Mouse (Mus musculus): ENCODE data around the gene Samd4.
A peak's percentile ranks its signal among the peaks of the same experiment; 100 is the strongest.

The Samd4 gene

GRCm38 (mm10) chr14:47116062-47116762 is 233.6 kb downstream of the Samd4 start:
- DNase-seq, result no peak

DNA sequence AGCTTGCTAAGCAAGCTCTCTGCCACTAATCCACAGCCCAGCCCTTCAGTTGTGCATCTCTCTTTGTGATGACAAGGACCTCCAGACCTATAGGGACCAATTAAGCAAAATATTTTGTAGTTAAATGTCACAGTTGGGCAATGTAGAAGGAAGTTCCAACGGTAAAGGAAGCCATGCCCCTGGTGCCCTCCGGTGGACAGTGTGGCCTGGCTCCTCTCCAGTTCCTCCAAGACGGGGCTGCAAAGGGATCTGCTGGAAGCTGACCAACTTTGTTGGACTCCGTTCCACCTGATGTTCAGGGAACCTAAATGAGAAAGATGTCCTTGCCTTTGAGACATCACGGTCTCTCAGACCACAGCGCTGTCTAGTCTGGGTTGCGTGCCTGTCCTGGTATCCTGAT is 234.9 kb downstream of the Samd4 start:
- peak in 1 of 2 experiments; percentile 7 for DNase-seq

- DNase-seq, result no peak
Observed at GRCm38 (mm10) chr14:47127987-47128386, 245.3 kb downstream of the Samd4 start.

DNA sequence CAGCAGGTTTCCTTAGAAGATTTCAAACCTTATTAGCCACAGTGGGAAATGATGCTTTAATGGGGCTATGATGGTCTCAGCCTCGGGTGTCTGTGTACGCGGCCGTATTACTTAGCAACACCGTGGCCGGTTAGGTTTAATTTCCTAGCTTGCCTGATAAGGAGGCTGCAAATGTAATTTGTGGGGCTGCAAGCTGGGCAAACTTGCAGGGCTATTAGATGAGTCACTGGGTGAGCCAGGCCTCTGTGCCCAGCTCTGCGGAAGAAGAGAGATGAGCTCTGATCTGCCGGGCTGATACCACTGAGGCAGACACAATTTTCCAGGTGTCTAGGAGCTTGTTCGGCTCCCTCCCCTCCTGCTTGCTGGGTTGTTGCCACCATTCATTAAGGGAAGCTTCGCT is 251.3 kb downstream of the Samd4 start:
- no peak for DNase-seq

- peak; percentile 49 to 60 for DNase-seq
Observed at GRCm38 (mm10) chr14:47136637-47137036, 254.0 kb downstream of the Samd4 start.

DNA sequence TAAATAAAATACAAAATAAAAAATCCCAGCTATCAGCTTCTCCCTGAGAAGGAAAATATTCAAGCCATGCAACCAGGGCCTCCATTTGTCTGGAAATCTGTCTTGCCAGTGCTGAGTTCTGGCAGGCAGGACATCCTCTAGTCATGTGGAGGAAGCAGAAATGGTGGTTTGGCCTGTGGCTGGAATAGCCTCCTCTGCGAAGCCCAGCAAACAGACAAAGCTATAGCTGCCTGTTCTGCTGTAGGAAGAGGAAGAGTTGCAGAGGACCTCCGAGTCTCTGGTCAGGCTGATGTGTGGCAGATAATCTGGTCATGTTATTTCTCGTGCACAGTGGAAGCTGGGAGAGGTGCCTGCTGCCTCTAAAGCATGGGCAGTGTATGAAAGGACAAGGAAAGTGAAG is 256.2 kb downstream of the Samd4 start:
- DNase-seq, result no peak

- no peak for DNase-seq
Observed at GRCm38 (mm10) chr14:47144326-47144725, 261.7 kb downstream of the Samd4 start.

- no peak for DNase-seq
Observed at GRCm38 (mm10) chr14:47151306-47151705, 268.7 kb downstream of the Samd4 start.

- DNase-seq, result no peak
Observed at GRCm38 (mm10) chr14:47154303-47154702, 271.6 kb downstream of the Samd4 start.

Measured in kidney, postnatal 25 days (tissue).